Mouse (Mus musculus) urinary bladder, postnatal 36 days (tissue): ENCODE measurements around the gene Smarca2.

Source experiments
- DNase-seq, 2 experiments: peaks; one replicate each; pipeline ENCODE4 v3.0.0; 2022; ENCODE audit warnings: low spot score in 2 of 2, mixed read lengths in 1 of 2

Gene Smarca2

GRCm38 (mm10) chr19:26776066-26777025 is 171.5 kb downstream of the Smarca2 start:
- DNase-seq: no peak

GRCm38 (mm10) chr19:26778199-26778598 is 173.3 kb downstream of the Smarca2 start:
- DNase-seq: no peak

DNA sequence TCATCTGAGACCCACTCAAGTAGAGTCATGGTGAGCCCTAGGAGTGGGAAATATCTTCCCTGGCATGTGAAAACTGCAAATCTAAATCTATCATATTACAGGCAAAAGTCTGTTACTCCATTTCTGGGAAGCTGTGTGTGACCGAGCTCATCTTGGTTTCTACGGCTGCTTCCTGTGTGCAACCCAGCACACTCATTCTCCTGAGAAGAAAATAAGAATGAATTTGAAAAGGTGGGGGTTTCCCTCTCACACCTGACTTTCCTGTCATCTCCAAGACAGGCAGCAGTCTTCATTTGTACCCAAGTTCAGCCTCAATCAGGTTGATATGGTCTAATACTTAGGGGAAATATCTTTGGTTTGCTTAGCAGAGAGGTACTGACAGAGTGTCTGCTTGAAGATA is 176.4 kb downstream of the Smarca2 start:
- no peak for DNase-seq

DNA sequence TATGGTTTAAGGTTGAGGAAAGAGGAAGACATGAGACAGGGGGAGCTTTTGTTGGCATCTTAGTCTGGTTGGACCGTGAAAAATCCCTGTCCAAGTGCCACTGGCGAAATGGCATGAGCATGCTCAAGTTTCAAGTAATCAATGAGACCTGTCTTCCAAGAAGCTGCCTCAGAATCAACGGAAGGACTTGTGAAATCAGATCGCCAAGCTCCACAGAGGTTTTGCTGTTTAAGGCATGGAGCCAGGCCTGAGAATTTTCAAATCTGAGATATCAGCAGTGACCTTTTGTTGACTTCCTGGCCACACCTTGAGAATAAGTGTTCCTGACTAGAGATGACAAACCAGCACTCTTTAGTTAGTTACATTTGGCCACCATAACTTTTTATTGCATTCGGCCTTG is 183.6 kb downstream of the Smarca2 start:
- no peak for DNase-seq

GRCm38 (mm10) chr19:26790386-26791346 is 185.8 kb downstream of the Smarca2 start:
- DNase-seq: no peak

GRCm38 (mm10) chr19:26794315-26794714 is 189.5 kb downstream of the Smarca2 start:
- DNase-seq: no peak

- DNase-seq: no peak
Observed at GRCm38 (mm10) chr19:26796006-26796405, 191.2 kb downstream of the Smarca2 start.

DNA sequence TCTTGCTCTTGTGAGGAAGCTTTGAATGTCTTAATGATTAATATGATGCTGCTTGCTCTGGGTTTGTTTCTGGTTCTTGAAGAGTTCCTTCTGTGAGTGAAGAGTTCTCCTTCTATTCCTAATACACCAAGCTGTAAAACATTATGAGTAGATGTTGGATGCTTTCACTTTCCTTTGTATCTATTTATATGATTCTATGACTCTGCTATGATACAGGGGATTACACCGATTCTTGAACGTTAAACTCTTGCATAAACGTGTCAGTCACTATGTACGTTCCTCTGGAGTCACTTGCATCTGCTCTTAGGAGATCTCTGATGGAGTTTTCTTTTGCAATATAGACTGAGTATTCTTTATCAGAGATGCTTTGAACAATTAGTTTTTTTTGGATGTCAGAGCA is 199.6 kb downstream of the Smarca2 start:
- DNase-seq: no peak

DNA sequence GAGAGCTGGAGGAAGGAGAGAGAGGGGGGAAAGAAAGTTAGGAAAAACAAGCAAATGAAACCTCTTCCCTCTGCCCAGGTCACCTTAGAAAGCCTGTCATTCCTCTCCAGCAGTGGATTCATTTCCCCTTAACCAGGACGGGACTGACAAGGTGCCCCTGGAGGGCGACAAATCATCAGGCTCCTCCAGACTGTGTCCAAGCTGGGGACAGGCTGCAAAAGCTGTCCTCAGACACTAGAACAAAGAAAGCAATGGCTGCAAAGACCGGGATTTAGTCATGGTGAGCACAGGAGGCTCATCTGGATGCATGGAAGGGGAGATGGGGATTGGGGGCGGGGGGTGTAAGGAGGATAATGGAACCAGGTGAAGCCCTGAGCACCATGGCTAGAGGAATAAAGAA is 209.8 kb downstream of the Smarca2 start:
- DNase-seq: no peak

- no peak for DNase-seq
Observed at GRCm38 (mm10) chr19:26817901-26818300, 213.1 kb downstream of the Smarca2 start.
